Mouse (Mus musculus) cerebellum, adult 2 months (tissue): Measurements from ENCODE around the gene Wars. TPM values are rescaled to one million over a fixed set of nuclear protein-coding genes. Genes with fewer than 3 reads are reported as not detected.

Source experiments
- DNase-seq, 2 experiments: peaks; one replicate each; pipeline ENCODE4 v3.0.0; 2021
- H3K27ac ChIP-seq: fragments of 200-500 bp; 2 replicates; pipeline ENCODE4 v1.5.1; 2012; ENCODE audit warnings: low read length, control low read depth, inconsistent platforms; ENCODE audit not compliant: insufficient read depth
- H3K27me3 ChIP-seq: fragments of 200-500 bp; 2 replicates; pipeline ENCODE4 v1.6.1; 2012; ENCODE audit warnings: inconsistent platforms, mild to moderate bottlenecking, low read length, moderate library complexity; ENCODE audit not compliant: control insufficient read depth, insufficient read depth
- H3K4me1 ChIP-seq: fragments of 200-500 bp; 2 replicates; pipeline ENCODE4 v1.6.1; 2011; ENCODE audit warnings: low read length; ENCODE audit not compliant: control insufficient read depth, insufficient read depth
- H3K4me3 ChIP-seq: fragments of 200-500 bp; replicated peaks from 2 replicates; pipeline ENCODE3; 2011; ENCODE audit warnings: mild to moderate bottlenecking, low read depth, low read length, control low read depth; ENCODE audit not compliant: insufficient read depth
- CTCF ChIP-seq: fragments of 200-500 bp; IDR thresholded peaks from 2 replicates; pipeline ENCODE4 v1.5.1; 2011; ENCODE audit warnings: low read depth, mild to moderate bottlenecking, control low read depth, low read length, moderate library complexity, borderline replicate concordance; ENCODE audit not compliant: insufficient read depth
- POLR2A ChIP-seq: fragments of 200-500 bp; IDR thresholded peaks from 2 replicates; pipeline ENCODE4 v1.6.1; 2011; ENCODE audit warnings: low read length, control low read depth, borderline replicate concordance; ENCODE audit not compliant: insufficient read depth
- WGBS: fragments of 180-500 bp; shearing (Covaris S2); methylation state at CpG from one replicate; pipeline ENCODE4 v1.1.7; 2018; 5-methylcytosine and 5-hydroxymethylcytosine counted together
- polyA plus RNA-seq: library from polyadenylated mRNA; depleted of rRNA; stranded (reverse); fragments of >200 nt; gene quantifications from 2 replicates; pipeline ENCODE4 v1.2.3, GENCODE M21; 2012

The Wars gene
- polyA plus RNA-seq, 1 experiment: 120 TPM

DNA sequence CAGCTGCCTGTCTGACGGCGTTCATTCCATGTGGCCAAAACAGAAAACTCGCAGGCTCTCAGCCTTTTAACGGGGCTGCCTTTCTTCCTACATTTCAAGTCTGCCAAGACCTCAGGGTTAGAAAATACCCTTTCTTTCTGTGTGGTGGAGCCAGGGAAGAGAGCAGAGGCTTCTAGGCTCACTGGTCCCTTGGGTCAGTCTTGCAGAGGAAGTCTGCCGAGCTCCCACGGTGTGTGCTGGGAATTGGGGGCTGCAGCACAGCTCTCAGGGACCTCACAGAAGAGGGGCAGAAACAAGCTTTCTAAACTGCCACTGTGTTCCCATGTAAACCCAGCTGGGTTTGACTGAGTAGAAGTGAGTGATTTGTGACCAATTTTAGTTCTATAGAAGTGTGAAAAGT is 40.3 kb upstream of the Wars start:
- Histone ChIP-seq H3K4me3 (no peak overlapping the region), H3K27ac (no peak overlapping the region), H3K4me1 (no peaks in the 10 kb centered on the region), H3K27me3 (no peaks in the 10 kb centered on the region; the same call in 1 of the 2 replicates)
- TF ChIP-seq POLR2A (no peak), CTCF (no peak)
- 73% methylated on average over 6 of the region's 6 CpGs for WGBS
- DNase-seq: no peak

DNA sequence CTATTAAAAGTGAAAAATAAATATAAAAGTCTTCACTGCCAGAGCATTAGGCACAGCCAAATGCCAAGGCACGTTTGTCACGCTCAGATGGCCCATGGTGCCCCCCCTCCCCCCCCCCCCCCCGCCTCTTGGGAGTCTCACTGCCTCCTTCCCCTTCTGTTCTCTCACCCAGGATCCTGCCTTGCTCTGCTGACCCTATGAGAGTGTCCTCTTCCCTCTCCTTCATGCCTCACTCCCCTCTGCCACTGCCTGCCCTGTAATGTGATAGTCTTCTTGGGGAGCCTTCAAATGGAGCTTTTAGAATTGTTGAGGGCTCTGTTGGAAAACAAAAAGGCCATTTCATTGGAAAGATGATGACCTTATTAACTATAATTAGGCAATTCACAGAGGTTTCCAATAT is 38.1 kb upstream of the Wars start:
- TF ChIP-seq CTCF (no peak), POLR2A (no peak)
- 35% methylated on average over 3 of the region's 3 CpGs for WGBS
- no peak for DNase-seq
- H3K4me1 ChIP-seq: no peaks in the 10 kb centered on the region
- no peaks in the 10 kb centered on the region; the same call in 1 of the 2 replicates for H3K27me3 ChIP-seq
- no peak overlapping the region for H3K4me3 ChIP-seq
- H3K27ac ChIP-seq: no peak overlapping the region

DNA sequence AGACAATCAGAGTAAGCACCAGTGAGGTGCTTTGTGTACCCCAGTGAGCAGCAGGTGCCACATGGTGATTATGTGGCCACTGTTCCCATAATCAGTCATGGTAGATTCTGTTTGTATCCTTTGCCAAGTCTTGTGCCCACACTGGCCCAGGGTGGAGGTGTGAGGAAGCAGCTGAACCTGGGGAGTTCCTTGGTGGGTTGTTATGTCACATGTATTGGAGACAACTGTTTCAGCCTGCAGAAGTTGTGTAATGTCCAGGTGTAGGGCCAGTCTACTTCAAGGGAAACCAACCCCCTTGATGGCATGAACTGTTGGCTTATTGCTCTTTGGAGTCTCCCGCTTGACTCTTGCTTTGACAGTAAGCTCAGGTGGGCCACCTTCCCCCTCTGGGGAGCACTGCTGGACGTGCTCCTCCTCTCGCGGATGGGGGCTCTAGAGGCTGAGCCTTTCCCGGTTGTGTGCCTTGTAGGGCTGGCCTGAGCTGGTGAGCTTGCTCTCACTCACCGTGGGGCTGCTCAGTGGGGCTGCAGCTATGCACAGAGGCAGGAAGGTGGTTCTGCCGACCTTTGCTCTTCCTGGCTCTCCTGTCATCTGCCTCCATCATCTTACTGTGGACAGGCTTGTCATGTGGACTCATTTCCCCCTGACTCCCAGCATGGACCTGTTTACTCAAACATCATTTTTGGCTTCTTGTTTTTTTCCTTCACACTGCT is 37.5 kb upstream of the Wars start:
- TF ChIP-seq POLR2A (no peak), CTCF (no peak)
- Histone ChIP-seq H3K4me3 (no peak overlapping the region), H3K27me3 (no peaks in the 10 kb centered on the region; the same call in 1 of the 2 replicates), H3K27ac (no peak overlapping the region), H3K4me1 (no peaks in the 10 kb centered on the region)
- WGBS: 67% methylated on average over 7 of the region's 7 CpGs
- no peak for DNase-seq

DNA sequence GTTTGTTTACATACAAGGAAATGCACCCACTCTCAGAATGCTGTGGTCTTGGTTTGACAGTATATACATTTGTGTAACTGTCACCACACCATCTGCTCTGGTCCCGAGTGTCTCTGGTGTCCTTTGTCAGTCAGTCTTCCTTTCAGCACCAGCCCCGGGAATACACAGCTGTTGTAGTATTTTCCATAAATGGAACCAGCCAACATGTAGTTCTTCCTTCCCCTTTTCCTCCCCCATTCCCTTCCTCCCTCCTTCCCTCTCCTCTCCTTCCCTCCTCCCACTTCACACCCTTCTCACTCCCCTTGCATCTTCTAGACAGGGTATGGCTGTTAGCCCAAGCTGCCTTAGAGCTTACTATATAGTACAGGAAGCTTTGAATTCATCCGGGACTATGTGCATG is 35.5 kb upstream of the Wars start:
- Histone ChIP-seq H3K4me1 (no peaks in the 10 kb centered on the region), H3K27ac (no peak overlapping the region), H3K4me3 (no peak overlapping the region), H3K27me3 (no peaks in the 10 kb centered on the region; the same call in 1 of the 2 replicates)
- no peak for DNase-seq
- 61% methylated on average over 3 of the region's 3 CpGs for WGBS
- no peak for TF ChIP-seq POLR2A
- TF ChIP-seq CTCF: no peak

DNA sequence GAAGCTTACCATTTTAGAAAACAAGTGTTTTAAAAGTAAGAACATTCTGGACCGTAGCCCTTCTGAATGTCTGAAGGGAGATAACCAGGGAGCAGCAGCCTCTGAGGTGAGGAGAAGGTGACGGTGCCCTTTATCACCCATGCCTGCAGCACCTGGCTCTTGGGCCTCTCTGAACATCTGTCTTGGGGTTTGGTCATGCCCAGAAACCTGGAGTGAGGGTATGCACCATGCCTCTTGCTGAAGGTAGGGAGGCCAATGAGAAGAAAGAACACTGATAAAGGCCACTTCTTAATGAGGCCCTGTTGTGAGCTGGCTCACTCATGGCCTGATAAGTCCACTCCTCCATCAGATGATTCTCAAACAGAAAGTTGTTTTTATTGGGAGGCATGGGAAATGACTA is 34.3 kb upstream of the Wars start:
- WGBS: 99% methylated on average over 2 of the region's 2 CpGs
- Histone ChIP-seq H3K4me3 (no peak overlapping the region), H3K27ac (no peak overlapping the region), H3K4me1 (no peaks in the 10 kb centered on the region), H3K27me3 (no peaks in the 10 kb centered on the region; the same call in 1 of the 2 replicates)
- no peak for DNase-seq
- TF ChIP-seq CTCF (no peak), POLR2A (no peak)

DNA sequence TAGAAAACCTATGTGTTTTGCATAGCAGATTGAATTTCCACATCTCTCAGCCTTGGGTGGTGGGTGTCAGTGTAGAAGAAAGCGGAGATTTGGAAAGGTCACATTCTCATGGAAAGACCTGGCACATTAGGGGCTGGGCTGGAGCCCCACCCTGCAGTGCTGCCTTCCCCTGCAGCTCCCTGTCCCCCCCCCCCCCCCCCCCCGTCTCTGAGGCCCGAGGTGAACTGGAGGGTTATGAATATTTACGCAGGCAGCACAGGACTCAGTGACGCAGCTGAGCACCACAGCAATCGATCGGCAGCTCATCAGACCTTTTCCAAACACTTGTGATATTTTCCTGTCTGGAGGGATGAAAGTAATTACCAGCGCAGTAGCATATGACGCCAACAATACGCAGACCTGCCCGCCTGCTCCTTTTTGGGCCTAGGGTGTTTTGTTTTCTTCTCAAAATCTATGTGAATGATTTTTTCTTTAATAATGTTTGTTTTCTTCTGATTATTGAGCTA is 32.7 kb upstream of the Wars start:
- Histone ChIP-seq H3K4me3 (no peak overlapping the region), H3K27me3 (no peaks in the 10 kb centered on the region; the same call in 1 of the 2 replicates), H3K4me1 (no peaks in the 10 kb centered on the region), H3K27ac (no peak overlapping the region)
- TF ChIP-seq CTCF (no peak), POLR2A (no peak)
- 77% methylated on average over 9 of the region's 11 CpGs for WGBS
- no peak for DNase-seq

DNA sequence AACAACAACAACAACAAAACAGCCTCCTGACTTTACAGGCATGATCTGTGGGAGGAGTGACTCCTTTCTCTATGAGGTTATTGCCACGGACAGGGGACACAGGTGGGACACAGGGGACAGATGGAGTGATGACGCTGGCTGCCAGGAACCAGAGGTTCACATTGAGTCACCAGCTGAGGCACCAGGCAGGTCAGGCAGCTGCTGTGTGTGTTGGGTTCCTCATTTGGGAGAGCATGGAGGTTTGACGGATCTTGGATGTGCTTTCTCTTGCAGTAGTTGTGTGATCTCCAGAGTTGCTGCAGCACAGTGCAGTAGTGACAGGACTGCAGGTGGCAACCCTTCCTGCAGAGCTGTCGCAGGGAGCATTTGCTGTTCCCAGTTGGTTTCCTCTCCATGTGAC is 24.8 kb upstream of the Wars start:
- Histone ChIP-seq H3K27ac (no peak overlapping the region), H3K4me1 (no peaks in the 10 kb centered on the region), H3K4me3 (no peak overlapping the region), H3K27me3 (no peaks in the 10 kb centered on the region; the same call in 1 of the 2 replicates)
- TF ChIP-seq POLR2A (no peak), CTCF (no peak)
- WGBS: 45% methylated on average over 4 of the region's 4 CpGs
- no peak for DNase-seq

DNA sequence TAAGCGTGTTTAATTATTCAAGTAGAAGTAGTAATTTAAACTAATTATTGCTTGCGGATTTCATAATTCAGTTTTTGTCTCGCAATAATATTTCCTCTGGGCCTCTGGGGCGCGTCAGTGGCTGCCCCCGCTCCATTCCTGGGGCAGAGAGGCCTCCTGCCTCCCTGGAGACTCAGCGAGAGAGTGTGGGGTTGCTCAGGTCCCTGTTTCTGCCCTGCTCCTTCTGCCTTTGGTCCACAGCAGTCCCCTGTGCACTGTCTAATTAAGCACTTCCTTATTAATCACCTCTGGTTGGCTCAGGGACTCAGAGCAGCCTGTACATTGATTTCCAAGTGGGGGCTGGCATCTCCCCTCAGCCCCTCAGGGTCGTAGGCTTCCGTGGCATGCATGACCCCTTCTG is 23.5 kb upstream of the Wars start:
- DNase-seq: no peak
- TF ChIP-seq POLR2A (no peak), CTCF (no peak)
- Histone ChIP-seq H3K27ac (no peak overlapping the region), H3K4me3 (no peak overlapping the region), H3K4me1 (no peaks in the 10 kb centered on the region), H3K27me3 (no peaks in the 10 kb centered on the region; the same call in 1 of the 2 replicates)
- 74% methylated on average over 9 of the region's 9 CpGs for WGBS
